Mouse (Mus musculus) lung, adult 2 months (tissue): ENCODE measurements around the gene Tuba3a. TPM values are rescaled to one million over a fixed set of nuclear protein-coding genes. Genes with fewer than 3 reads are reported as not detected.

Experiments used
- DNase-seq: peaks from one replicate; pipeline ENCODE4 v3.0.0; 2022
- H3K4me1 ChIP-seq: fragments of 200-500 bp; 2 replicates; pipeline ENCODE4 v1.6.1; 2011; ENCODE audit warnings: low read length; ENCODE audit not compliant: control insufficient read depth, insufficient read depth
- H3K4me3 ChIP-seq: fragments of 200-500 bp; replicated peaks from 2 replicates; pipeline ENCODE3; 2011; ENCODE audit warnings: low read depth, mild to moderate bottlenecking, control low read depth, low read length; ENCODE audit errors: extremely low read depth
- CTCF ChIP-seq: fragments of 200-500 bp; IDR thresholded peaks from 2 replicates; pipeline ENCODE4 v1.5.1; 2011; ENCODE audit warnings: mild to moderate bottlenecking, low read length, control low read depth; ENCODE audit not compliant: insufficient read depth
- POLR2A ChIP-seq: fragments of 200-500 bp; IDR thresholded peaks from 2 replicates; pipeline ENCODE4 v1.6.1; 2011; ENCODE audit warnings: low read depth, mild to moderate bottlenecking, control low read depth, low read length, borderline replicate concordance; ENCODE audit errors: extremely low read depth
- WGBS: fragments of 180-500 bp; shearing (Covaris S2); methylation state at CpG from one replicate; pipeline ENCODE4 v1.1.7; 2018; 5-methylcytosine and 5-hydroxymethylcytosine counted together
- polyA plus RNA-seq: library from polyadenylated mRNA; depleted of rRNA; stranded (reverse); fragments of >200 nt; gene quantifications from 2 replicates; pipeline ENCODE4 v1.2.3, GENCODE M21; 2012; rRNA removed

Gene Tuba3a
- polyA plus RNA-seq = 0.17 and 0.19 TPM in 2 replicates

GRCm38 (mm10) chr6:125285890-125286289 is at the start of gene Tuba3a:
Tuba3a (minus strand) TSS chr6:125286042.
- TF ChIP-seq CTCF (no peak), POLR2A (no peak)
- WGBS = 95% methylated on average over 22 of the region's 22 CpGs
- no peak for DNase-seq
- no peaks in the 10 kb centered on the region for H3K4me1 ChIP-seq
- no peak within 1 kb of the TSS for H3K4me3 ChIP-seq

GRCm38 (mm10) chr6:125334356-125334755 is 48.5 kb upstream of the Tuba3a start:
- TF ChIP-seq POLR2A = no peak
- no peak for TF ChIP-seq CTCF
- DNase-seq = no peak
- WGBS = 68% methylated on average over 2 of the region's 2 CpGs

GRCm38 (mm10) chr6:125333112-125333899 is 47.5 kb upstream of the Tuba3a start:
- WGBS = 59% methylated on average over 14 of the region's 14 CpGs
- DNase-seq = no peak
- no peaks in the 10 kb centered on the region for H3K4me1 ChIP-seq
- TF ChIP-seq CTCF (no peak), POLR2A (no peak)
- no peak overlapping the region for H3K4me3 ChIP-seq

More at GRCm38 (mm10) chr6:125334356-125334755, 48.5 kb upstream of the Tuba3a start:
- Histone ChIP-seq H3K4me3 (no peak overlapping the region), H3K4me1 (peaks cover 8% of the 10 kb centered on the region)

GRCm38 (mm10) chr6:125330626-125331326 is 44.9 kb upstream of the Tuba3a start:
- TF ChIP-seq CTCF = no peak
- TF ChIP-seq POLR2A = peak; percentile 91; the same call in 1 of the 2 replicates
- 2% methylated on average over 39 of the region's 39 CpGs for WGBS
- DNase-seq = peak; percentile 92
- no peaks in the 10 kb centered on the region for H3K4me1 ChIP-seq
- H3K4me3 ChIP-seq = peak overlapping the region; percentile 13

- no peaks in the 10 kb centered on the region for H3K4me1 ChIP-seq
- DNase-seq = peak; percentile 73
- TF ChIP-seq POLR2A = peak; percentile 13; the same call in 1 of the 2 replicates
- TF ChIP-seq CTCF = peak; percentile 84
- H3K4me3 ChIP-seq = no peak overlapping the region
- 68% methylated on average over 5 of the region's 5 CpGs for WGBS
These were observed 42.4 kb upstream of the Tuba3a start for GRCm38 (mm10) chr6:125328243-125328642.

- H3K4me1 ChIP-seq = no peaks in the 10 kb centered on the region
- no peak overlapping the region for H3K4me3 ChIP-seq
- no peak for TF ChIP-seq CTCF
- TF ChIP-seq POLR2A = peak; percentile 19; the same call in 1 of the 2 replicates
- DNase-seq = peak; percentile 35
- WGBS = 44% methylated on average over 6 of the region's 6 CpGs
These were observed 39.5 kb upstream of the Tuba3a start for GRCm38 (mm10) chr6:125325337-125325736.

GRCm38 (mm10) chr6:125323547-125323946 is 37.7 kb upstream of the Tuba3a start:
- H3K4me1 ChIP-seq = peaks cover 5% of the 10 kb centered on the region; the same call in 1 of the 2 replicates
- DNase-seq = peak; percentile 33
- no peak for TF ChIP-seq CTCF
- TF ChIP-seq POLR2A = no peak
- peak overlapping the region; percentile 53 for H3K4me3 ChIP-seq
- 46% methylated on average over 6 of the region's 6 CpGs for WGBS

- peak; percentile 59 for DNase-seq
- H3K4me1 ChIP-seq = peaks cover 6% of the 10 kb centered on the region; the same call in 1 of the 2 replicates
- 64% methylated on average over 13 of the region's 13 CpGs for WGBS
- peak overlapping the region; percentile 73 for H3K4me3 ChIP-seq
- TF ChIP-seq POLR2A (peak; percentile 58; the same call in 1 of the 2 replicates), CTCF (no peak)
These were observed 37.0 kb upstream of the Tuba3a start for GRCm38 (mm10) chr6:125322794-125323193.

GRCm38 (mm10) chr6:125321114-125321855 is 35.4 kb upstream of the Tuba3a start:
- DNase-seq = peak; percentile 77
- H3K4me1 ChIP-seq = peaks cover 6% of the 10 kb centered on the region; the same call in 1 of the 2 replicates
- TF ChIP-seq CTCF = no peak
- TF ChIP-seq POLR2A = peak; percentile 65; the same call in 1 of the 2 replicates
- 32% methylated on average over 26 of the region's 26 CpGs for WGBS
- peak overlapping the region; percentile 73 for H3K4me3 ChIP-seq

- peak within 1 kb of the TSS; percentile 73 for H3K4me3 ChIP-seq
- TF ChIP-seq CTCF (no peak), POLR2A (0 out of 2 replicates have a peak, but pooled peaks have one; percentile 25)
- 84% methylated on average over 1 of the region's 1 CpGs for WGBS
- DNase-seq = peak; percentile 70
- H3K4me1 ChIP-seq = peaks cover 6% of the 10 kb centered on the region; the same call in 1 of the 2 replicates
These were observed 34.5 kb upstream of the Tuba3a start, which contains the start of gene Scnn1a for GRCm38 (mm10) chr6:125320323-125320722. Scnn1a (plus strand) TSS chr6:125320659.
